Mouse (Mus musculus) liver, embryonic 14.5 days (tissue): ENCODE results near the gene Phlda1. TPM values are rescaled to one million over a fixed set of nuclear protein-coding genes. Genes with fewer than 3 reads are reported as not detected.
"Not testable (repeated sequence)": the region's sequence is repeated elsewhere in the genome, so short reads cannot be mapped to it uniquely, and the experiment has no call there.

Experiments used
- ATAC-seq: fragments of 200-750 bp; cut with Nextera tagmentation; 2 replicates; pipeline ENCODE4 v1.8.0; 2017; ENCODE audit warnings: moderate number of reproducible peaks, mild to moderate bottlenecking, moderate library complexity; ENCODE audit not compliant: insufficient read depth
- DNase-seq, 3 experiments: peaks; one replicate each; pipeline ENCODE4 v3.0.0-alpha.2; 2012 to 2013; ENCODE audit warnings: low read depth in 3 of 3, low spot score in 3 of 3
- H3K27ac ChIP-seq: fragments of 300-500 bp; sonication (generic); 2 replicates; pipeline ENCODE4 v1.5.1; 2014; ENCODE audit warnings: moderate library complexity, mild to moderate bottlenecking, control low read depth, inconsistent platforms
- H3K27me3 ChIP-seq: fragments of 300-500 bp; sonication (generic); 2 replicates; pipeline ENCODE4 v1.6.1; 2014; ENCODE audit warnings: mild to moderate bottlenecking, low read length, moderate library complexity; ENCODE audit not compliant: control insufficient read depth, insufficient read depth
- H3K36me3 ChIP-seq: fragments of 300-500 bp; sonication (generic); replicated peaks from 2 replicates; pipeline ENCODE4 v1.6.1; 2014; ENCODE audit warnings: low read depth; ENCODE audit not compliant: control insufficient read depth, insufficient read depth
- H3K4me1 ChIP-seq, 2 experiments: fragments of 200-500 bp in 1 of 2; fragments of 300-500 bp in 1 of 2; sonication (generic) in 1 of 2; replicated peaks; 2 replicates each; pipeline ENCODE4 v1.6.1; 2012 to 2014; ENCODE audit warnings: antibody characterized with exemption in 1 of 2, inconsistent platforms in 1 of 2, low read length in 1 of 2; ENCODE audit not compliant: control insufficient read depth in 2 of 2, insufficient read depth in 2 of 2
- H3K4me2 ChIP-seq: fragments of 300-500 bp; sonication (generic); 2 replicates; pipeline ENCODE4 v1.6.1; 2014; ENCODE audit warnings: low read depth, mild to moderate bottlenecking, control low read depth, moderate library complexity
- H3K4me3 ChIP-seq, 2 experiments: fragments of 200-500 bp in 1 of 2; fragments of 300-500 bp in 1 of 2; sonication (generic) in 1 of 2; 2 replicates each; pipeline ENCODE4 v1.5.1; 2012 to 2014; ENCODE audit warnings: low read depth in 2 of 2, low read length in 2 of 2, mild to moderate bottlenecking in 2 of 2, control low read depth in 1 of 2, inconsistent platforms in 1 of 2, moderate library complexity in 1 of 2; ENCODE audit not compliant: insufficient read depth in 1 of 2
- H3K9ac ChIP-seq: fragments of 300-500 bp; sonication (generic); replicated peaks from 2 replicates; pipeline ENCODE4 v1.6.1; 2014; ENCODE audit warnings: mild to moderate bottlenecking, control low read depth, moderate library complexity
- H3K9me3 ChIP-seq: fragments of 300-500 bp; sonication (generic); 2 replicates; pipeline ENCODE4 v1.6.1; 2016; ENCODE audit warnings: low read length, mixed read lengths; ENCODE audit not compliant: control insufficient read depth
- CTCF ChIP-seq: IDR thresholded peaks from 2 replicates; pipeline ENCODE4 v1.5.1; 2016; ENCODE audit warnings: antibody characterized with exemption, low read depth, control low read depth
- EP300 ChIP-seq: IDR thresholded peaks from 2 replicates; pipeline ENCODE4 v1.6.1; 2016; ENCODE audit warnings: antibody characterized with exemption, low read depth
- WGBS: fragments of 180-500 bp; shearing (Covaris S2); extraction: QIAGEN DNeasy Blood & Tissue Kit; methylation state at CpG from one replicate; pipeline ENCODE4 v1.1.7; 2014; ENCODE audit not compliant: insufficient replicate concordance; 5-methylcytosine and 5-hydroxymethylcytosine counted together
- polyA plus RNA-seq, 2 experiments: library from polyadenylated mRNA; depleted of rRNA in 1 of 2; stranded (reverse) in 1 of 2; unstranded in 1 of 2; fragments of >200 nt; fragmentation: Nextera tagmentation in 1 of 2; extraction: Ambion mirVana in 1 of 2; gene quantifications; 2 replicates each; pipeline versions ENCODE4 v1.2.1 to v1.2.3; 2012 to 2014

Gene Phlda1
- polyA plus RNA-seq, 2 experiments = 2.1 to 2.8 TPM

- ATAC-seq = no peak
- 67% methylated on average over 5 of the region's 5 CpGs for WGBS
Measured at GRCm38 (mm10) chr10:111484079-111484478, 22.0 kb upstream of the Phlda1 start.

GRCm38 (mm10) chr10:111488793-111489192 lies 17.3 kb upstream of the Phlda1 start:
- whole genome bisulfite sequencing = 77% methylated on average over 2 of the region's 2 CpGs
- H3K36me3 ChIP-seq = peaks cover 68% of the 10 kb centered on the region

More at GRCm38 (mm10) chr10:111484079-111484478, 22.0 kb upstream of the Phlda1 start:
- Histone ChIP-seq H3K9me3 (no peaks in the 10 kb centered on the region), H3K36me3 (peaks cover 65% of the 10 kb centered on the region), H3K4me2 (no peak overlapping the region), H3K27ac (no peak overlapping the region), H3K4me3 (no peak overlapping the region), H3K4me1 (peaks cover 0 to 7% of the 10 kb centered on the region in 2 experiments; a peak in 1 of 4 replicates), H3K9ac (no peak overlapping the region), H3K27me3 (no peaks in the 10 kb centered on the region)
- TF ChIP-seq EP300 (no peak), CTCF (no peak)
- no peak for DNase-seq

GRCm38 (mm10) chr10:111490079-111490478 lies 16.0 kb upstream of the Phlda1 start:
- WGBS = 73% methylated on average over 4 of the region's 4 CpGs
- not testable (repeated sequence) for H3K27me3 ChIP-seq, H3K4me2 ChIP-seq, ATAC-seq, H3K4me1 ChIP-seq, DNase-seq, H3K9ac ChIP-seq, H3K9me3 ChIP-seq, H3K27ac ChIP-seq, H3K4me3 ChIP-seq
- peaks cover 73% of the 10 kb centered on the region for H3K36me3 ChIP-seq

More at GRCm38 (mm10) chr10:111488793-111489192, 17.3 kb upstream of the Phlda1 start:
- H3K9ac ChIP-seq = no peak overlapping the region
- no peaks in the 10 kb centered on the region for H3K27me3 ChIP-seq
- H3K4me3 ChIP-seq = no peak overlapping the region
- H3K27ac ChIP-seq = no peak overlapping the region
- ATAC-seq (no peak), DNase-seq (no peak)
- no peak overlapping the region for H3K4me2 ChIP-seq
- H3K9me3 ChIP-seq = no peaks in the 10 kb centered on the region
- 0 out of 4 replicates have a peak, but pooled peaks cover 0 to 4% of the 10 kb centered on the region in 2 experiments for H3K4me1 ChIP-seq
- TF ChIP-seq CTCF = no peak
- TF ChIP-seq EP300 = no peak

GRCm38 (mm10) chr10:111495888-111496287 lies 10.2 kb upstream of the Phlda1 start:
- TF ChIP-seq CTCF (no peak), EP300 (no peak)

GRCm38 (mm10) chr10:111499892-111500291 lies 6.2 kb upstream of the Phlda1 start:
- H3K27me3 ChIP-seq = no peaks in the 10 kb centered on the region
- H3K9me3 ChIP-seq = no peaks in the 10 kb centered on the region
- WGBS = 77% methylated on average over 6 of the region's 6 CpGs
- no peak overlapping the region for H3K4me3 ChIP-seq
- no peak overlapping the region for H3K27ac ChIP-seq
- peaks cover 23% of the 10 kb centered on the region for H3K36me3 ChIP-seq
- no peaks in the 10 kb centered on the region; a peak in 1 of 4 replicates for H3K4me1 ChIP-seq
- TF ChIP-seq CTCF = no peak
- no peak for TF ChIP-seq EP300
- H3K4me2 ChIP-seq = no peak overlapping the region
- no peak overlapping the region for H3K9ac ChIP-seq
- ATAC-seq (no peak), DNase-seq (no peak)

More at GRCm38 (mm10) chr10:111495888-111496287, 10.2 kb upstream of the Phlda1 start:
- ATAC-seq (no peak), DNase-seq (no peak)
- H3K9ac ChIP-seq = no peak overlapping the region
- WGBS = 83% methylated on average over 7 of the region's 7 CpGs
- no peaks in the 10 kb centered on the region for H3K9me3 ChIP-seq
- no peak overlapping the region for H3K4me2 ChIP-seq
- H3K27me3 ChIP-seq = no peaks in the 10 kb centered on the region
- H3K27ac ChIP-seq = no peak overlapping the region
- peaks cover 52% of the 10 kb centered on the region for H3K36me3 ChIP-seq
- H3K4me3 ChIP-seq = no peak overlapping the region
- no peaks in the 10 kb centered on the region for H3K4me1 ChIP-seq
